Mouse (Mus musculus) splenic B cell, adult 2 months (primary cell): Measurements from ENCODE around the gene Slc25a22.

ENCODE experiments used
- DNase-seq: peaks from one replicate; pipeline ENCODE4 v3.0.0-alpha.2; 2011; ENCODE audit warnings: low read depth, low spot score
- H3K27me3 ChIP-seq: 2 replicates; pipeline ENCODE4 v1.6.1; 2012; ENCODE audit warnings: mild to moderate bottlenecking, low read length, moderate library complexity, mixed read lengths; ENCODE audit not compliant: control insufficient read depth, poor library complexity, insufficient read depth, severe bottlenecking
- H3K36me3 ChIP-seq: 2 replicates; pipeline ENCODE4 v1.6.1; 2012; ENCODE audit warnings: mild to moderate bottlenecking, low read length, moderate library complexity, mixed read lengths; ENCODE audit not compliant: control insufficient read depth, poor library complexity, insufficient read depth, severe bottlenecking

Gene Slc25a22

DNA sequence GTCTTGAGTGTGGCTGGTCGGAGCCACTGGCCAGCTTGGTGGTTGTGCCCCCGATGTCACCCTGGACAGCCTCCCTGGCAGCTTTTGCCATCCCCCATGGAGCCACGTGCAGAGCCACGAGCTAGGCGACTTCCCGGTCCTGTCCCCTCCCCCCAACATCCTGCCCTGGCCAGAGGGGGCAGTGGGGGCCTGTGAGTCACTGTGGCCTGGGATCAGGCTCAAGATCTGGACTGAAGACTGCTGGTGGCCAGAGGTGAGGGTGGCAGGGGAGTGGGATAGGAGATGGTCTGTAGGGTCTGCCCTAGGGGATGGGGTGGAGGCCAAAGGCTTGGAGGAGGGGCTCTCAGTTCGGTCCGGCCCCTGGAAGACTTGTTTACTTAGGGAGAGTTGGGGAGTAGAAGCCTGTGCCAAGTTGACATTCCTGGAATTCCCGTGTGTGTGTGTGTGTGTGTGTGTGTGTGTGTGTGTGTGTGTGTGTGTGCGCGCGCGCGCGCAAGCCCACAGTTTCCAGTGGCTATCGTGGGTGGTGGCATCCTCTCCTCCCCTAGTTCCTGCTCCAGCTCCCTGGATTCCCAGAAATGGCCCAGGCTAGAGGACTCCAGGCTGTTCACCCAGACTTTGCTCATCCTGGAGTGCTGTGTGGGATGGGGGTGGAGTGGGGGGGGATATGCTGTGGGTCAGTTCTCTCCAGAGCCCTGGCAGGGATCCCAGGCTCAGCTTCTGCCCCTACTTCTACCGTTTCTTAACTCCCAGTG, 38.7 kb upstream of the Slc25a22 start:
- H3K27me3 ChIP-seq, result no peaks in the 10 kb centered on the region
- no peaks in the 10 kb centered on the region for H3K36me3 ChIP-seq
- peak; percentile 34 for DNase-seq

DNA sequence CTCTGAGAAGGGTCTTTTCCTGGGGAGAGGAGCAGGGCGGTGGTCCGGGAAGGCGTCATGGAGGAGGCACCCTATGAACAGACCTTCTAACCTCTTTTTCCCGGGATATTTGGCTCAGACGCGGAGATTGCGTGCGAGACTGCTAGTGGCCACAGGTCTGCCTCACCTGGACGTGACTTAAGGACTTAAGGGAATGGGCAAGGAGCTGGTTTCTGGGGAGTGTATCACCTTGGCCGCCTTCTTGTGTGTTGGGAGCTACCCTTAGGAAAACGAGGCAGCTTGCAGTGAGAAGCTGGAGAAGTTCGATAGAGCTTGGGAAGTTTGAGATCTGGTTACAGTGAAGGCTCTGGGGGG, 38.1 kb upstream of the Slc25a22 start:
- H3K36me3 ChIP-seq, result no peaks in the 10 kb centered on the region; the same call in none of the 2 replicates
- no peaks in the 10 kb centered on the region for H3K27me3 ChIP-seq

DNA sequence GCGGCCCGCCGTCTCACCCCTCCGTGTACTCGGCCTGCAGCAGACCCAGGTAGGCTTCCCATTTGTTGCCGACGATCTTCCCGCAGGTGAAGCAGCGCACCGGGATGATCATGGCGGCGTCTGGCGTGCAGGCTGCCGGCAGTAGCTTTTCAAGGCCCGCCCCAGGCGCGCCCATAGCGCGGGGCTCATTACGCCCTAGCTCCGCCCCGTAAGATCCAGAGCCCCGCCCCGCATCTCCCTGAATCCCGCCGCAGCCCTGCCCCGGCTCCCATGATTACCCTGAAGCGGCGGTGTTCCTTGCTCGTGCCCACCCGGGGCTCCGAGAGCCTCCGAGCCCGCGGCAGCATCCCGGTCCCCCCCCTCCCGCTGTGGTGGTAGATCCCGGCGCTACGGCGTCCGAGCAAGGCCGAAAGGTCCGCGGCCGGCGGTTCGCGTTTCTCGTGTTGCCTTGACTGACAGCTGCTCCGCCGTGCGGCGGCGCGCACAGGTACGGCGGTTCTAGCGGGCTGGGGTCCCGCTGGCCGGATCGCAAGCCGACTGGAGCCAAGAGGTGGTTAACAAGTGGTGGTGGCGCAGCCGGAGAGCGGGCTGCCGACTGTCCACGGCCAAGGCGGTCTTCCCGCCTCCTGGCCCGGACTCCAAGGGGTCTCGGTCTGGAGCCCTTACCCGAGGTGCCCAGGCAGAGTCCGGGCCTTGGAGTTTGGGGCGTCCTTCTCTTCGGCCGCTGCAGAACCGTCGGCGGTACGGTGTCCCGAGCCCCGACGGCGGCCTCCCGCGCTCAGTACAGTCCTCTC, 37.5 kb upstream of the Slc25a22 start, which contains the start of the genes Polr2l and Tspan4:
TSS of gene Polr2l (minus strand) at position 122 of the 794 bp plus-strand sequence.
TSS of gene Tspan4 (plus strand) at position 230 of the 794 bp plus-strand sequence.
- no peaks in the 10 kb centered on the region for H3K27me3 ChIP-seq
- DNase-seq, result peak; percentile 88

More for the DNA sequence above, 38.1 kb upstream of the Slc25a22 start:
- DNase-seq, result no peak

DNA sequence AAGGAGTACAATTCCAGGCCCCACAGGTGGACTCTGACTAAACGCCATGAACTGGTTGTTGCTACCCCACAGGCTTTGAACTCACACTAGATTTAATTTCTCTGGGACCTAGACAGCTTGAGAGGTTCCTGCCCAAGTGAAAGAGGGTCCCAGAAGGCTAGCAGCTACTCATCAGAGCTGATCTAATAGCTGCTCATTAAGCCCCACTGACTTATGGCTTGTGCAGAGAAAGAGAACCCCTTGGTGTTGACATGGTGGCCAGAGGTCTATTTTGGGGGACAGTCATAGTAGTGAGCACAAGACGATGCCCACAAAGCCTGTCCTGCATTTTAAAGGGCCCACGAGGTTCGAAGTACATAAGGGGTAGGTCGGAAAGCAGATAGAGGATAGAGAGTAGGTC, 36.5 kb upstream of the Slc25a22 start:
- Histone ChIP-seq H3K36me3 (peaks cover 1% of the 10 kb centered on the region), H3K27me3 (no peaks in the 10 kb centered on the region)
- DNase-seq, result no peak

More for the DNA sequence above, 37.5 kb upstream of the Slc25a22 start, which contains the start of the genes Polr2l and Tspan4:
- H3K36me3 ChIP-seq, result peaks cover 1% of the 10 kb centered on the region

DNA sequence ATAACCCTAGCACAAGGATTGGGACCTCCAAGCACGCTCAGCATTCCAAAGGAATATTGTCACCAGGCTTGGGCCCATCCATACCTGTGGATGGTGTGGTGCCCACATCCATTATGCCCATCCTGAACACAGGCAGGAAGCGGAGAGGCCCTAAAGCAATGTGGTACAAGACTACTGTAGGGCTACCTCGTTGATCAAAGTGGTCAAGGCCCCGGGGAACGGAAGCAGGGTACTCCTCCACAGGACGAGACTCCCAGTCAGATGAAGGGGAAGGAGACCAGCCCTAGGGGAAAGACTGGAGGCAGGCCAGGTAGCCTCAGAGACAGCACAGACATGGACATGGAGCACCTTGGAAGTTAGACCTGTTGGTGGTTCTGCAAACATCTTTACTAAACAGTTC, 35.1 kb upstream of the Slc25a22 start:
- DNase-seq, result no peak
- Histone ChIP-seq H3K27me3 (no peaks in the 10 kb centered on the region), H3K36me3 (peaks cover 1% of the 10 kb centered on the region)

DNA sequence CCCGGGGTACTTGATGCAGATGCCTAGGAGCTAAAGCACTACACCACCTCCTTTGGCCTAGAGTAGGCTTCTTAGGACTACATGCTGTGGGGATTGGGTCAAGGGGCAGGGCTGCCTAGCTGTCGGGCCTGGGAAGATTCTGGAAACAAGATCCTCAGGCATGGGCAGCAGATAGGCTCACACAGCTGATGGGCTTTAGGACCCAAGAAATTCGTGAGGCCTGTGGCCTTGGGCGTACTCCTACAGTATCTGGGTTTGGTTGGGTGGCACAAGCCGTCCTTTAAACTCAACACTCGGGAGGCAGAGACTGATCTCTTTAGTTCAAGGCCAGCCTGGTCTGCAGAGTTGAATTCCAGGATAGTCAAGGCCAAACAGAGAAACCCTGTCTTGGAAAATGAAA, 34.5 kb upstream of the Slc25a22 start:
- Histone ChIP-seq H3K36me3 (peaks cover 1% of the 10 kb centered on the region), H3K27me3 (no peaks in the 10 kb centered on the region)
- no peak for DNase-seq

DNA sequence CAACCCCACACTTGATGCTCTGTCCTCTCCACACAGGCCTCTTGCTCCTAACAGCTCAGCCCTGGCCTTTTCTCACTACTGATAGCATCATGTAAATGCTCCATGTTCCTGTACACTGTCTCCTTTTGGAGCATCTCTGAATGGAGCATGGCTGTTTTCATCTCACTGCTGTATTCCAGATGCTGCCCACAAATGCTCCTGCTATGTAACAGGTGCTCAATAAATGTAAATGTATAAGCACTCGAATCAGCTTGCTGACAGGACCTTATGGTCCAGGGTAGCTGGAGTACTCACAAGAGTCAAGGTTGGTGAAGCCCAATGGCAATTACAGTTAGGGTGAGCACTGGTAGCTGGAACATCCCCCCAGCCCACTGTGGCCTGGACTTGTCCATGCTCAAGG, 33.5 kb upstream of the Slc25a22 start:
- H3K36me3 ChIP-seq, result peaks cover 1% of the 10 kb centered on the region
- DNase-seq, result no peak
- H3K27me3 ChIP-seq, result no peaks in the 10 kb centered on the region

DNA sequence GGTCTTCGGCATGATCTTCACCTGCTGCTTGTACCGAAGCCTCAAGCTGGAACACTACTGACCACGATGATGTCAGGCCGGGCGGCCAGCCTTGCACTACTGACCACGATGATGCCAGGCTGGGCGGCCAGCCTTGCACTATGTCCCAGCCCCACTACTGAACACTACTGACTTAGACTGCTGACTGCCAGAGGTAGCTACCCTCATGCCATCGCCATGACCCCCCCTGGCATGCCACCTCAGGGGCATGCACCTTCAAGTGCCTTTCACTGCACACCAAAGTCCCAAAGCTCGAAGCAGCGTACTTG, 32.9 kb upstream of the Slc25a22 start:
- DNase-seq, result no peak
- Histone ChIP-seq H3K27me3 (no peaks in the 10 kb centered on the region), H3K36me3 (peaks cover 1% of the 10 kb centered on the region)

DNA sequence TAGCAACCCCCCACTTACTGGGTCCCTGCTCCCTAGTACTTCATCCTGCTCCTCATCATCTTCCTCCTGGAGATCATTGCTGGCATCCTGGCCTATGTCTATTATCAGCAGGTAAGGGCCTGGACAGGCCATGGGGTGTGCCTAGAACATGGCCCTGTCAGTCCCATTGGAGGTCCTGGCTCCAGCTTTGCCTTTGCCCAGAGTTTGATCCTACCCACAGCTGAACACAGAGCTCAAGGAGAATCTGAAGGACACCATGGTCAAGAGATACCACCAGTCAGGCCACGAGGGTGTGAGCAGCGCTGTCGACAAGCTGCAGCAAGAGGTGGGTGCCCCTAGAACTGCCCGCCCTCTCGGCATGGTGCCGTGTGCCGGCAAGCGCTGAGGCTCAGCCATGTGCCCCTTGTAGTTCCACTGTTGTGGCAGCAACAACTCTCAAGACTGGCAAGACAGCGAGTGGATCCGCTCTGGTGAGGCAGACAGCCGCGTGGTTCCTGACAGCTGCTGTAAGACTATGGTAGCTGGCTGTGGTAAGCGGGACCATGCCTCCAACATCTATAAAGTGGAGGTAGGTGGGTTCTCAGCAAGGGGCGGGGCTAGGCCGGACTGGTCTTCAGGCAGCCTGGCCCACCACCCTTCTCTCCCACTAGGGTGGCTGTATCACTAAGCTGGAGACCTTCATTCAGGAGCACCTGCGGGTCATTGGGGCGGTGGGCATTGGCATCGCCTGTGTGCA, 32.4 kb upstream of the Slc25a22 start:
- DNase-seq, result no peak
- Histone ChIP-seq H3K36me3 (peaks cover 1% of the 10 kb centered on the region), H3K27me3 (no peaks in the 10 kb centered on the region)

DNA sequence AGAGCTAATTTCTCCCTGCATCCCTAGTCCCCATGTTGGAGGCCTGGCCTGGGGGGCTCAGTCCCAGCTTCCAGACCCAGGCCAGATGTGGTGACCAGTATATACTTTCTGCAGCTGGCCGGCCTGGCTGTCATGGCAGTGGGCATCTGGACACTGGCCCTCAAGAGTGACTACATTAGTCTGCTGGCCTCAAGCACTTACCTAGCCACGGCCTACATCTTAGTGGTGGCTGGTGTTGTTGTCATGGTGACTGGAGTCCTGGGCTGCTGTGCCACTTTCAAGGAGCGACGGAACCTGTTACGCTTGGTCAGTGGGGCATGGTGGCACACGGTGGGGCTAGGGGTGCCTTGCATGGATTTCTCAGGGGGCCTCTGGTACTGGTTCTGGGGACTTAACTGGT, 31.7 kb upstream of the Slc25a22 start:
- no peak for DNase-seq
- no peaks in the 10 kb centered on the region for H3K27me3 ChIP-seq
- H3K36me3 ChIP-seq, result peaks cover 1% of the 10 kb centered on the region

DNA sequence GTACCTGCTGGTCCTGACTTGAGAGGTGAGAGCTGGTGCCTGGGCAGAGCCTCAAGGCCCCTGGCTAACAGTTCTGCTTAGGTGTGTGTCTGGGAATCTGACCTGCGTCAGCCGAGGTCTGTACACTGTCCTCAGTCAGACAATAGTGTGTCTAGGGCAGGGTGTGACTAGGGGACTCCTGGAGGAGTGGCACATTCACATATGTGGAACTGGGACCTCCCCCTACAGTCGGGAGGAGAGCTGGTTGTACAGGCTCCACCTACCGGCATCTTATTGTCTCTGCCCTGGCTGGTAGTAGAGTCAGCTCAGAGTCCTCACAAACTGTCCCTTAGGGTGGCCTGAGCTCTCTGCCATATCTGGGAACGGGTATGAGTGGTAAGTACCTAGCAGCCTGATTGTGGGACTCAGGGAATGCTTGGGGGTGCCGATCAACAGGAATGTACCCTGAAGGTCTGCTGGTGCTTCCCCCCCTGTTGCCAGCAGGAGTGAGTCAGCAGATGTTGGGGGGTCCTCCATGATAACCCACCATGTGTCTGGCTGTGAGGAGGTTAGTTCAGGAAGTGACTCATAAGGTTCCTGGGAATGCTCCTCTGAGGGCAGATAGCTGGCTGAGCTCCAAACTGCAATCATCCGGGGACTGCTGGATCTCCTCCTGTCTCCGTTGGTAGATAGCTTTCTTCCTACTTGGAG, 31.0 kb upstream of the Slc25a22 start:
- Histone ChIP-seq H3K36me3 (peaks cover 1% of the 10 kb centered on the region), H3K27me3 (no peaks in the 10 kb centered on the region)
- DNase-seq, result peak; percentile 82

DNA sequence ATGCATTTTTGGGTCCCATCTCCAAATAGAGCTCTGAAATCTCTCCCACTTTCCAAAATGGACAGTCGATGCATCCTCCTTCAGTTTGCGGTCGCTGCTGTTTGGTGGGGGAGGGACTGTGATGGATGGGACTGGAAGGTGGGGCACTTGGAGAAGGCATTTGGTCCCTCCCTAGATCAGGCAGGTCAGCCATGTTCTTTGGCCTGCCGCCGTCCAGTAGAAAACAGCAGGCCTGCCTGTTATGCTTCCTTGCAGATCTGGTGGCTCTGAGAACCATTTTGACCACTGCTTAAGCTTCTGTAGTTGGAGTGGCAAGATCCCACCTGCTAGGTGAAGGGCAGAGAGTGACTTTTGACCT, 30.5 kb upstream of the Slc25a22 start:
- no peaks in the 10 kb centered on the region for H3K27me3 ChIP-seq
- no peak for DNase-seq
- H3K36me3 ChIP-seq, result peaks cover 1% of the 10 kb centered on the region

DNA sequence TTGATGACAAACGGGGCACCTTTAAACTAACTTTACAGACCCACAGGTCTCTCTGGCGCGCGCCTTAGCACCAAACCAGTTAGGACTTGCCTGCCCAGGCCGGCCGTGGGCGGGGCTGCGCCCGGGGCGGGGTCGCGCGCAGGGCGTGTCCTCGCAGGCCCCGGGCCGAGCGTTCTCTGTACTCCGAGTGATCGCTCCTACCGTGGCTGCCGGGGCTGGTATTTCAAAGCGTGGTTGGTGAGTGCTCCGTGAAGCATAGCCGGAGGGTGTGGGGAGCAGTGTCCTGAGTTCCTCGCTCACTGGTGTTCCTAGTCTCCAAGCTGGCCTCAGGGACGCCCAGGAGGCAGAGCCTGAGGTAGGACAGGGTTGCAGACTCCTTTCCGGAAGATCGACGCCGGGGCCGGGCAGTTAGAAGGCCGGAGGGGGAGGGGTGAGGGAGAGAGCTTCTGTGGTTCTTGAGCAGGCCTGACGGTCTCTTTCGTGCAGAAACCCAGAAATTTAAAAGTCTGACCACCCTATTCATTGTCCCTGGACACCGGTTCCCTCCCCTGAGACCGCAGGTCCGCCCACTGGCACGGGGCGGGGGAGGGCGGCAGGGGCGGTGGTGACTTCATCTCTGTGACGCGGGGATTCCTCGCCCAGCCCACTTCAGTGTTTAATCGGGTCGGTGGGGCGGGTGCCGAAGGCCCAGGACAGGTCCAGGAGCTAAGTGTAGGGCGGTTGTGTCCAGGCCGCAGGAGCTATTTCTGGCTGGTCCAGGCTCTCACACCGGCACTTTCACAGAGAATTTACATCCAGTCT, 29.7 kb upstream of the Slc25a22 start, which contains the start of gene Cd151:
TSS of gene Cd151 (plus strand) at position 163 of the 801 bp plus-strand sequence.
- H3K27me3 ChIP-seq, result no peaks in the 10 kb centered on the region
- peak; percentile 78 for DNase-seq

More for the DNA sequence above, 29.7 kb upstream of the Slc25a22 start, which contains the start of gene Cd151:
- H3K36me3 ChIP-seq, result peaks cover 1% of the 10 kb centered on the region
